Mouse (Mus musculus) thymus, postnatal 36 days (tissue): Measurements from ENCODE around the gene Tmem30a.
A peak's percentile ranks its signal among the peaks of the same experiment; 100 is the strongest.

Experiments used
- DNase-seq, 2 experiments: peaks; one replicate each; pipeline ENCODE4 v3.0.0; 2022; ENCODE audit warnings: mixed read lengths in 2 of 2

Tmem30a gene

GRCm38 (mm10) chr9:79785794-79786085, 7.6 kb downstream of the Tmem30a start:
- no peak for DNase-seq

DNA sequence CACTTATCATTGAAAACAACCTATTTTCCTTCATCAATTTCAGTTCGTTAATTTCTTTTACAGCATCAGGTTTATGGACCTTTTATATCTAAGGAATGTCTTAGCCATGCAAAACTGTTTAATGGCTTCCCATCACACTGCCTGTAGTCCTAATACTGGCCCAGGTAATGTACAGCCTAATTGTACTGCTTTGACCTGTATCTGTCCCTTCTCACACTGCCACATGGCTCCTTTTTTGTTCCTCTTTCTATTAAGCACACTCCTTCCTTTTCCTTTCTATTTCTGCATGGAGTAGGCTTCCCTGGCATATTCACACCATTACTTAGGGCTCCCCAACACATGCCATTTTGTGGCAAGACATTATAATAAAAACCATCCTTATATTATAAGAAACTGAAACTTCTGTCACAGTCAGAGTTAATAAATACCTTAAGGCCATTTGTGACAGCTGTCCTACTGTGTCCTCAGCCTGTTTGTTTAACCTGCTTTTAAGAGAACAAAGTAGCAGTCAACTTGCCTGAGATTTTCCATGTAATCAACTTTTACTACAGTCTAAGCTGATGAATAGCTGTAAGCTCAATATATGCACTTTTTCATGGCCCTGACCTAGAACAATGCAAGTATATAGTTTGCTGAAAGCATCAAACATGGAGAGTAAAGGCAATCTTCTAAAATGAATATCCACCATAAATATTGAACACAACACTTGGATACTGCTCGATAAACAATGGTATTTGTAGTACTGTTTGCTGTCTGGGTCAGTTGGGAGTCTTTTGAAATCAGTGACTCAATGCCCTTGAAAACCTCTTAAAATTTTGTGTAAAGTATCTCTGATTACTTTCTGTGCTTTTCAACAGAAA, 8.1 kb downstream of the Tmem30a start:
- DNase-seq, result no peak

DNA sequence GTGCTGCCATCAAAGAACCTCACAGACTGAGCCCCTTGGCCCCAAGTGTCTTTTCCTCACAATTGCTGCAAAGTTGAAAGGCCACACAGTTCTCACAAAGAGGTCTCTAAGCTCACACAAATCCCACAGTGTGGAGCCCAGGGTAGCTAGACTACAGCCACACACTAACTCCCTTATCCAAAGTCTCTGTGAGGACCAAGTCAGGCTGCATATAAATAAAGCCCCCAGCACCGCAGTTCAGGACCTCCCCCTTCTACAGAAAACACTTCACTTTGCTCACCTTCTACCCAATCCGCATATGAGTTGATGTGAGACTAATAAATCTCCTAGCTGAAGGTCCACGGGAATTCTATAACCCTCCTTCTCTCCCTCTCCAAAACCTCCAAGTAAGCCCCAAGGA, 8.9 kb downstream of the Tmem30a start:
- no peak for DNase-seq

DNA sequence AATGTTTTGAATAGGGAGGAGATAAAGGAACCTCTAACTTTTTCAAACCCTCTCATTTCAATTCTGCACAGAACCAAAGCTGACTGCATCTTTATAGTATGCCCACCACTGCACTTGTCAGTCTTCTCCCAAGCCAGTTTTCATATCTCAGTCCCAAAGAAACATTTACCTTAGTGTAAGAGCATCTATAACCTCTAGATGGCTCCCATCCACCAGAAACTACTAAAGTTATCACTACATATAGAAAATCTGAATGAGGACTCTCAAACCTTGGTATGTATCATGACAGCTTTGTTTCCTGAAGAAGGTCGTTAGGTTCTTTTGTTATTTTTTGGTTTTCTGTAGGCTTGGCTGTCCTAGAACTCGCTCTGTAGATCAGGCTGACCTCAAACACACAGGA, 14.0 kb downstream of the Tmem30a start:
- no peak for DNase-seq

- DNase-seq, result no peak
Measured at GRCm38 (mm10) chr9:79766991-79767545, 26.2 kb downstream of the Tmem30a start.

DNA sequence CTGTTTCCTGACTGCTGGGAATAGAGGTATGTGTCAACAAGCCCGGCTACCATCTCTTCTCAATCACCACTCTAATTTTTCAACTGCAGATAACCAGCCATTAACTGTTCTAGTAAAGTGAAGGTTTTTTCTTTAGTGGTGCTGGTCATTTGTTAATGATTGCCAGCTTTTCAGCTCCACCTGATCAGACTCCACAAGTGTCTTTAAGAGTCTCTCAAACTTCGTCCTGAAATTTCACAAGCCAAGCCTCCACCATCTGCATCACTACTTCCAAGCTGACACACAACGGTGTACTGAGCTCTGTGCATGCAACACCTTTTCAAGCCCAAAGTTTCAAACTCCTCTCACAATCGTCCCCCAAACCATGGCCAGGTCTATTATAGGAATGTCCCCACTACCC, 28.0 kb downstream of the Tmem30a start:
- no peak for DNase-seq

DNA sequence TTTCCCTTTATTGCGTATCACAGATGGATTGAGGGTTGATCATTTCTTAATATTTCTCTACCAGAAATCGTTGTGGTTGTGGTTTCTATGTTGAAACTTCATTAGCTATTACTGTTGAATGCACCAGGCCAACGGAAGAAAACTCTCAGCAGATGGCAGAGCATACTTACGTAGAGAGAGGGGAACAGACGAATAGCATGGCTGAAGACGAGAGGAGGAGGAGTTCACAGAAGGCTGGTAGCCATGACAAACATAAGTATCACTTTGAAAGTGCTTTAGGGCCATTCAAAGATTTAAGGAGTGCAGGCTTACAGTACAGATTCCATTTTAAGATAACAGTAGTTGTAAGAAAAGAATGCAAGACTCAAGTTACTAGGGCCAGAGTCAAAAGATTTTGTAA, 30.8 kb downstream of the Tmem30a start:
- no peak for DNase-seq

DNA sequence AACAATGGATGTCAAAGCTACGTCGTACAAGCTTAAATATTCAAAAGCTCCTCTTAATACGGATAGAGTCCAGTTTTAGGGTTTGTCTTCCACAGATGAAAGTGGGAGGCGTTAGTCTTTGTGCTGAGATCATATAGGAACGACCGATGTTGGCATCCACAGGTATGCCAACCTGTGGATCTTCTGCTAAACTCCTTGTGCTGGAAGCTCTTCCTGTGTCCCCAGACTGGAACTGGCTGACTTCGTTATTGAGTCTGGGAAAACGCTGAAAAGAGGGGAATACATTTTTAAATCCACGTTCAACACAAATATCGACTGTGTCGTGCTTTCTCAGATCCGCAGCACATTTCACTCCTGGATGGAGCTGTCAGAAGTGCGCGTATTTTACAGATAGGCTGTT, 33.2 kb downstream of the Tmem30a start:
- no peak for DNase-seq

- peak; percentile 94 to 95 for DNase-seq
Measured at GRCm38 (mm10) chr9:79759385-79760005, 33.8 kb downstream of the Tmem30a start, which contains the start of gene Cox7a2. TSS of gene Cox7a2 (minus strand) at chr9:79759878.

DNA sequence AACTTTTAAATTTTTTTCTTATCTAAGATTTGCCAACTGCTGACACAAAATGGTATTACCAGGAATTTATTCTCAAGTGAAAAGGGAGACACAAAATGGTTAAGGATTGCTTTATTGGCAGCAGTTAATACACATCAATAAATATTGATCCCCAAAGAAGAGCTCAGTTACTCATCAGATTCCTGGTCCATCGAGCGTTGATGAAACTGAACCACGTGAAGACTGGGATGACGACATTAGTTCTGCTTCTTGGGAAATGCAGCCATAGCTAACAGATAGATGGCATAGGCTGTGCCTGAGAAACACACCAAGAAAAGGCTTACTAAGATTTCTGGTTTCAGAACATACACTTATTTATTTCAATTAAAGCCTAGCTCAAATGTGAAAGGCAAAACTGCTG, 38.0 kb downstream of the Tmem30a start:
- no peak for DNase-seq

DNA sequence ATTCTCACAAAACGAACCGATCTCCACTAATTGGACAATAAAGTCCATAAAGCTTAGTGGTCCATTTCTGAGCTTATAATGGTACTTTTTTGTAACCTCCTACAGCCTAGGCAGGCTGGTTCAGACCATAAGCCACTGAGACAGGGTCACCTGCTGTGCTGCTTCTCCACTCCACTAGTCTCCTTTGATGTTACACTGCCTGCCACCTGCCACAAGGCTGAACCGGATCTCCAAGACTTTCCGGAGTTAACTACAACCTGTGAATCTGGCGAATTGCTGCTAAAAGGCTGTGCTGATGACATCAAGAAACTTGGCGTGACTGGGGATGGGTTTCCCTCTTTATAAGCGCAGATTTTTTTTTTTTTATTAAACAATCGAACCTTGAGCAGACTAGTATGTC, 41.5 kb downstream of the Tmem30a start:
- DNase-seq, result no peak

- DNase-seq, result no peak
Measured at GRCm38 (mm10) chr9:79750709-79751108, 42.6 kb downstream of the Tmem30a start.

- DNase-seq, result no peak
Measured at GRCm38 (mm10) chr9:79745036-79745435, 48.3 kb downstream of the Tmem30a start.

- DNase-seq, result no peak
Measured at GRCm38 (mm10) chr9:79735608-79736007, 57.7 kb downstream of the Tmem30a start.

GRCm38 (mm10) chr9:79730301-79730700, 63.0 kb downstream of the Tmem30a start:
- no peak for DNase-seq

DNA sequence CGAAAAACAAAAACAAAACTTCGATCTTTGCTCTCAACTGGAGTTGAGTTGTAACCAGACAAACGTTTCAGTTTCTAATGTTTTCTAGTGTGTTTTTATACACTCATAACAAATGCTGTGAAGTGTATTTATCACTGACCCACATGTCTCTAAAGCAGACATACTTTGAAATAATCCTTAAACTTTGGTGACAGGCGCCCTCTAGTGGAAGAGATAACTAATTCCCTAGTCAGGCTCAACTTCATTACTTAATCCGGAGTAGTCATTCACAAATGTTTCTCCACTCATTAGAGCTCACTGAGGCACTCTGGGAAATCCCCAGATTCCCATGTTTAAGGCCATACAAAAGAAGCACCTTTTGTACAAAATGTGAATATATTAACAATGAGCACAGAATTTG, 70.2 kb downstream of the Tmem30a start:
- DNase-seq, result no peak

GRCm38 (mm10) chr9:79721056-79721455, 72.3 kb downstream of the Tmem30a start:
- DNase-seq, result no peak

DNA sequence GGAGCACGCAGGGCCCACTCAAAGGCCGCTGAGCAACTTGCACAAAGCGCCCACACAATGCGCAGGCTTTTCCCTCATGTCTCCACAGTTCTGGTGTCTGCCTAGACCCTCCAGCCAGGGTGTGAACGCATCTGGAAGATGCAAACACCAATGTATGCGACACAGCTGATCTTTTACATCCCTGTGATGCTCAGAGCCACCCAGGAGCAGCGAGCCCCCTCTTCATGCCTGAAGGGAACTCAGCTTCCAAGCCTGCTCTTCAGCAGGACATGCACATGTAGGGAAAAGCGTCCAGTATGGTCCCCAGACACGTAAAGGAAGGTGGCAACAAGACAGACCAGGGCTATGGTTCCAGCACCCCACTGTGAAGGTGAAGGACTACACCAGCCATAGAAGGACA, 73.2 kb downstream of the Tmem30a start:
- DNase-seq, result no peak

GRCm38 (mm10) chr9:79719451-79719850, 73.9 kb downstream of the Tmem30a start:
- no peak for DNase-seq
